Mouse (Mus musculus): Measurements from ENCODE around the gene Dgcr2. TPM values are rescaled to one million over a fixed set of nuclear protein-coding genes. Genes with fewer than 3 reads are reported as not detected.
A peak's percentile ranks its signal among the peaks of the same experiment; 100 is the strongest.

Dgcr2 gene
- total and polyA plus RNA-seq, 2 experiments from 2014 or later: 31.9 to 61.8 TPM

DNA sequence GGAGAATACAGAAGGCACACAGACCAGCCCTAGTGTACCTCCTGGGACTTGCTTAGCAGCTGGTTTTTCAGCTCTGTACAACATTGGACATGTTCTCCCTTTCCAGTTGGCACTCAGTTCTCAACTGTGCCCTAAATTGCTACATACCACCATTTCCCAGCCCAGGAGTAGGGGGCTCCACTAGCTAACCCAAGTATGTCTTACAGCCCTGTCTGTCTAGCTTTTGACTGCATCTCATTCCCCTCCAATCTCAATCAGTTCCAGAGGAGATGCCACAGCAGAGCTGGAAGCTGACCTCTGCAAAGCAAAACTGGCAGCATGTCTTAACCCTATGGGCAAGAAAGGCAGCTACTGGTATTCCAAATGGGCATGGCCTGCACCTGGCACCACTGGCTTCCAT is 2.3 kb downstream of the Dgcr2 start:
- H3K4me1 ChIP-seq (ENCODE audit: control insufficient read depth, insufficient read depth): peaks cover 13% of the 10 kb centered on the region
- H3K4me3 ChIP-seq (ENCODE audit: low read depth, low read length): no peak overlapping the region
- DNase-seq (ENCODE audit: low spot score) (no peak), ATAC-seq (ENCODE audit: insufficient read depth, low read depth) (no peak)
- no peak overlapping the region for H3K4me2 ChIP-seq (ENCODE audit: low read depth, low read length)
- H3K9me3 ChIP-seq (replicated peaks; ENCODE audit: control insufficient read depth, low read length): no peaks in the 10 kb centered on the region
- no peaks in the 10 kb centered on the region for H3K27me3 ChIP-seq (ENCODE audit: control insufficient read depth, insufficient read depth, low read length)
- no peak overlapping the region for H3K9ac ChIP-seq (replicated peaks; ENCODE audit: low read depth, low read length)
- peaks cover 22% of the 10 kb centered on the region for H3K36me3 ChIP-seq (replicated peaks; ENCODE audit: control insufficient read depth, insufficient read depth, low read length)
- TF ChIP-seq CTCF (IDR thresholded peaks at IDR 0.05; ENCODE audit: low read depth): no peak
- TF ChIP-seq EP300 (IDR thresholded peaks at IDR 0.05; ENCODE audit: low read depth): no peak
- no peak overlapping the region for H3K27ac ChIP-seq (ENCODE audit: low read depth)

DNA sequence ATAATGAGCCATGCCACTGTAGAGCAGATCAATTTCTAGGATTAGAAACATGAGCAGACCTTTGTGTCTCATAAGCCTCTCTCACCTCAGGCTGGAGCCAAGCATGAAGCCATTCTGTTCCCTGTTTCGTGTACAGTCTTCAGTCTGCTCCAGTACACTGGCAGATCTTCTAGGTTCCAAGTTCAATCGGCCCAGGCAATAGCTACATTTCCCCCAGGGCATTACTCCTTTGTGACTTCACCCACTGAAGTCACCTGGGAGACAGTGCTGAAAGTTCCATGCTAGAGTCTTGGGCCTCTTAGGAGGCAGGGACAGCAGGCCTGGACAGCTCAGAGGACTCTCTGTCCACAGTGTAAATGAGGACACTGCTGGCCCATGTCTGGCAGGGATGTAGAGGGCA is 4.4 kb downstream of the Dgcr2 start, which contains the start of gene Tssk1:
Tssk1 (plus strand) TSS at position 301 of the 400 bp plus-strand sequence.
- no peaks in the 10 kb centered on the region for H3K9me3 ChIP-seq (replicated peaks; ENCODE audit: control insufficient read depth, low read length)
- DNase-seq (ENCODE audit: low spot score): no peak
- whole genome bisulfite sequencing: 79% methylated on average over 2 of the region's 2 CpGs
- H3K36me3 ChIP-seq (replicated peaks; ENCODE audit: control insufficient read depth, insufficient read depth, low read length): 0 out of 2 replicates have a peak, but pooled peaks cover 8% of the 10 kb centered on the region
- no peaks in the 10 kb centered on the region for H3K27me3 ChIP-seq (ENCODE audit: control insufficient read depth, insufficient read depth, low read length)
- ATAC-seq (ENCODE audit: insufficient read depth, low read depth): no peak
- no peak within 1 kb of the TSS for H3K4me2 ChIP-seq (ENCODE audit: low read depth, low read length)
- H3K4me3 ChIP-seq (ENCODE audit: low read depth, low read length): no peak within 1 kb of the TSS
- H3K27ac ChIP-seq (ENCODE audit: low read depth): no peak within 1 kb of the TSS
- H3K9ac ChIP-seq (replicated peaks; ENCODE audit: low read depth, low read length): no peak within 1 kb of the TSS
- TF ChIP-seq EP300 (IDR thresholded peaks at IDR 0.05; ENCODE audit: low read depth) (no peak), CTCF (IDR thresholded peaks at IDR 0.05; ENCODE audit: low read depth) (no peak)
- H3K4me1 ChIP-seq (ENCODE audit: control insufficient read depth, insufficient read depth): peaks cover 24% of the 10 kb centered on the region

DNA sequence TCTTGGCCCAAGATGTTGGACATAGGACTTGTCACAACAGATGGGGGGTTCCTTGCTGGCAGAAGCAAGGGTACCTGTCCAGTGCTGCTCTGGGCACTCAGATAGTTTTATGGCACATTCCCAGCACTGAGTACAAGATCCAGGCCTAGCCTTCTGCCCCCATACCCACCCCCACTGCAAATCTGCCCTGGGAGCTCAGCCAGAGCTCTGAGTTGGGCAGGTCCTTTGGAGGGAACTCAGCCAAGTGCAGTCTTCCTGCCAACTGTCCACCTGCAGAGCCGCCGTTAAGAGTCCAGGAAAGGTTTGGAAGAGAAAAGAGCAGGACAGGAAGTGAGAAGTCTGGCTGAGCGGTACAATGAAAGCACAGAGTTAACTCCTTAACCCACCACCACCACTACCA is 5.8 kb downstream of the Dgcr2 start:
- no peak for DNase-seq (ENCODE audit: low spot score)
- TF ChIP-seq EP300 (IDR thresholded peaks at IDR 0.05; ENCODE audit: low read depth) (no peak), CTCF (IDR thresholded peaks at IDR 0.05; ENCODE audit: low read depth) (no peak)
- Histone ChIP-seq H3K4me1 (ENCODE audit: control insufficient read depth, insufficient read depth) (peaks cover 24% of the 10 kb centered on the region), H3K27me3 (ENCODE audit: control insufficient read depth, insufficient read depth, low read length) (no peaks in the 10 kb centered on the region), H3K4me3 (ENCODE audit: low read depth, low read length) (no peak overlapping the region), H3K36me3 (replicated peaks; ENCODE audit: control insufficient read depth, insufficient read depth, low read length) (0 out of 2 replicates have a peak, but pooled peaks cover 4% of the 10 kb centered on the region), H3K27ac (ENCODE audit: low read depth) (peak overlapping the region; percentile 95), H3K9me3 (replicated peaks; ENCODE audit: control insufficient read depth, low read length) (no peaks in the 10 kb centered on the region), H3K9ac (replicated peaks; ENCODE audit: low read depth, low read length) (no peak overlapping the region), H3K4me2 (ENCODE audit: low read depth, low read length) (peak overlapping the region; percentile 11; the same call in 1 of the 2 replicates)
- WGBS: 12% methylated on average over 3 of the region's 3 CpGs
- 0 out of 2 replicates have a peak, but pooled peaks have one; percentile 9 for ATAC-seq (ENCODE audit: insufficient read depth, low read depth)

DNA sequence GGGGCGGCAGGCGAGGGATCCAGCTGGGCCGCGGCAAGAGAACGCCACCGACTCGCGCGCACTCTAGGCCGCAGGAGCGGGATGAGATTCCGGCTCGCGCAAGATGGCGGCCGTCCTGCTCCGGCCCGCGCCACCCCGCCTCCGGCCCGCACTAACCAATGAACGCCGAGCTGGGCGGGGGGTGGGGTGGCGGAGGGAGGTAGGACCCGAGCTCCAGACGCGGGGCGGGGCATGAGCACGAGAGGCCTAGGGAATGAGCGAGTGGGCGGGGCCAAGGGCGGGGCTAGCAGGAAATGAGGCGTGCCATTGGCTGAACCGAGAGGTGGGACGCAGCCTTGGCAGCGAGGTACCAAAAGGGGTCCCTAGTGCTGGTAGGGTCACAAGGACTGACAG is 6.8 kb downstream of the Dgcr2 start, which contains the start of gene Gm20518:
Gm20518 (minus strand) TSS at position 105 of the 393 bp plus-strand sequence.
- H3K27ac ChIP-seq (ENCODE audit: low read depth): peak within 1 kb of the TSS; percentile 95
- H3K4me3 ChIP-seq (ENCODE audit: low read depth, low read length): peak within 1 kb of the TSS; percentile 85
- 0 out of 2 replicates have a peak, but pooled peaks cover 4% of the 10 kb centered on the region for H3K36me3 ChIP-seq (replicated peaks; ENCODE audit: control insufficient read depth, insufficient read depth, low read length)
- TF ChIP-seq EP300 (IDR thresholded peaks at IDR 0.05; ENCODE audit: low read depth): no peak
- 0 out of 2 replicates have a peak, but pooled peaks have one; percentile 4 for TF ChIP-seq CTCF (IDR thresholded peaks at IDR 0.05; ENCODE audit: low read depth)
- H3K27me3 ChIP-seq (ENCODE audit: control insufficient read depth, insufficient read depth, low read length): no peaks in the 10 kb centered on the region
- H3K4me1 ChIP-seq (ENCODE audit: control insufficient read depth, insufficient read depth): peaks cover 24% of the 10 kb centered on the region
- ATAC-seq (ENCODE audit: insufficient read depth, low read depth): peak; percentile 99
- DNase-seq (ENCODE audit: low spot score): peak; percentile 96
- H3K9me3 ChIP-seq (replicated peaks; ENCODE audit: control insufficient read depth, low read length): no peaks in the 10 kb centered on the region
- WGBS: under 1% methylated on average over 29 of the region's 38 CpGs
- peak within 1 kb of the TSS; percentile 93 for H3K9ac ChIP-seq (replicated peaks; ENCODE audit: low read depth, low read length)
- H3K4me2 ChIP-seq (ENCODE audit: low read depth, low read length): peak within 1 kb of the TSS; percentile 87

DNA sequence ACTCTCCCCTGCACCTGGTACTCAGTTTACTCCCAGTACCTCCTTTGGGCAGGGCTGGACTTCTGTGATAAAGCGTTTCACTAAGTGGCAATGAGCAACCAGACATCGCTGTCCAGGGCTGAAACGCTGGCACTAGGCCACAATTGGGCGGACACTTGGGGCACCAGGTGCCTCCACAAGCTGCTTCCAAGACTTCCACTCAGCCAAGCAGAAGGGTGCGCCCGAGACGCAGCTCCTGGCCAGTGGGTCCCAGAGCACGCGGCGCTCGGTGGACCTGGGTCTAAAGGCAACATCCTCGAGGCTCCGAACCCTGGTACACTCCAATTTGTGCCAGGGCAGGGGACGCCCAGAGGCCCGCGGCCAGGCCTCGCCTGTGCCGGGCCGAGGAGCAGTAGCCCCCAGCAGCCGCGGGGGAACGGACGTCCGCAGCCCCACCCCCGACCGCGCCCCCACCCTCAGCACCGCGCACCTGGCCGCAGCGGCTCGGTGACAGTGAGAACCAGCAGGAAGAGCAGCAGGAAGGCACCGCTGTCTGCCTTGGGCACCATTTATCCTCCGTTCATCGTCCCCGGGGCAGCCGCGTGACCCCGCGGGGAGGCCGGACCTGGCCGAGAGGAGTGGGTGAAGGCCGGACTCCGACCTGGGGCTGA is 7.3 kb downstream of the Dgcr2 start:
- H3K27ac ChIP-seq (ENCODE audit: low read depth): peak overlapping the region; percentile 95
- H3K27me3 ChIP-seq (ENCODE audit: control insufficient read depth, insufficient read depth, low read length): no peaks in the 10 kb centered on the region
- peak; percentile 42 for ATAC-seq (ENCODE audit: insufficient read depth, low read depth)
- H3K36me3 ChIP-seq (replicated peaks; ENCODE audit: control insufficient read depth, insufficient read depth, low read length): 0 out of 2 replicates have a peak, but pooled peaks cover 4% of the 10 kb centered on the region
- peak; percentile 50 for DNase-seq (ENCODE audit: low spot score)
- H3K4me2 ChIP-seq (ENCODE audit: low read depth, low read length): peak overlapping the region; percentile 87
- peak overlapping the region; percentile 93 for H3K9ac ChIP-seq (replicated peaks; ENCODE audit: low read depth, low read length)
- peaks cover 24% of the 10 kb centered on the region for H3K4me1 ChIP-seq (ENCODE audit: control insufficient read depth, insufficient read depth)
- H3K9me3 ChIP-seq (replicated peaks; ENCODE audit: control insufficient read depth, low read length): no peaks in the 10 kb centered on the region
- no peak for TF ChIP-seq EP300 (IDR thresholded peaks at IDR 0.05; ENCODE audit: low read depth)
- no peak for TF ChIP-seq CTCF (IDR thresholded peaks at IDR 0.05; ENCODE audit: low read depth)
- under 1% methylated on average over 41 of the region's 44 CpGs for WGBS
- H3K4me3 ChIP-seq (ENCODE audit: low read depth, low read length): peak overlapping the region; percentile 85

Measured in heart, postnatal 0 days (tissue).